Mouse (Mus musculus) retina, adult 2 months (tissue): ENCODE measurements around the gene Ica1.

ENCODE experiments used
- DNase-seq: peaks from one replicate; pipeline ENCODE4 v3.0.0-alpha.2; 2012; ENCODE audit warnings: low read depth, low spot score

The Ica1 gene

GRCm38 (mm10) chr6:8744273-8744785 is 34.0 kb downstream of the Ica1 start:
- no peak for DNase-seq

GRCm38 (mm10) chr6:8742449-8742848 is 35.8 kb downstream of the Ica1 start:
- DNase-seq: no peak

- DNase-seq: no peak
These were observed 36.6 kb downstream of the Ica1 start for GRCm38 (mm10) chr6:8741659-8742058.

- DNase-seq: no peak
These were observed 38.2 kb downstream of the Ica1 start for GRCm38 (mm10) chr6:8740092-8740491.

- no peak for DNase-seq
These were observed 39.9 kb downstream of the Ica1 start for GRCm38 (mm10) chr6:8738396-8738795.

GRCm38 (mm10) chr6:8736493-8736820 is 41.8 kb downstream of the Ica1 start:
- no peak for DNase-seq

- peak; percentile 47 for DNase-seq
These were observed 42.4 kb downstream of the Ica1 start for GRCm38 (mm10) chr6:8735657-8736492.

- DNase-seq: no peak
These were observed 43.2 kb downstream of the Ica1 start for GRCm38 (mm10) chr6:8735044-8735443.

GRCm38 (mm10) chr6:8732492-8732891 is 45.8 kb downstream of the Ica1 start:
- DNase-seq: no peak

GRCm38 (mm10) chr6:8731656-8732191 is 46.6 kb downstream of the Ica1 start:
- DNase-seq: no peak

GRCm38 (mm10) chr6:8730433-8730832 is 47.9 kb downstream of the Ica1 start:
- DNase-seq: no peak

GRCm38 (mm10) chr6:8727806-8728205 is 50.5 kb downstream of the Ica1 start:
- DNase-seq: no peak

- no peak for DNase-seq
These were observed 52.7 kb downstream of the Ica1 start for GRCm38 (mm10) chr6:8725610-8726009.

GRCm38 (mm10) chr6:8719692-8720091 is 58.6 kb downstream of the Ica1 start:
- DNase-seq: no peak

GRCm38 (mm10) chr6:8717967-8718366 is 60.3 kb downstream of the Ica1 start:
- DNase-seq: no peak

- no peak for DNase-seq
These were observed 61.7 kb downstream of the Ica1 start for GRCm38 (mm10) chr6:8716539-8716938.

GRCm38 (mm10) chr6:8711246-8711645 is 67.0 kb downstream of the Ica1 start:
- no peak for DNase-seq

GRCm38 (mm10) chr6:8694636-8695514 is 83.4 kb downstream of the Ica1 start:
- DNase-seq: no peak

- no peak for DNase-seq
These were observed 84.2 kb downstream of the Ica1 start for GRCm38 (mm10) chr6:8693926-8694635.

GRCm38 (mm10) chr6:8693141-8693881 is 85.0 kb downstream of the Ica1 start:
- DNase-seq: no peak
